Mouse (Mus musculus) CH12F3 (cell line): ENCODE results near the gene Hoxb7.

Experiments used
- in situ Hi-C: fragments of 300-500 bp; cut with MboI; formaldehyde crosslinking; loops from 2 replicates; pipeline ENCODE4 v1.14.3; 2020; ENCODE audit warnings: low sequenced_read_pairs

The Hoxb7 gene

GRCm38 (mm10) chr11:96267021-96267920 lies 19.2 kb upstream of the Hoxb7 start:
- in situ Hi-C loops = no loop called here

DNA sequence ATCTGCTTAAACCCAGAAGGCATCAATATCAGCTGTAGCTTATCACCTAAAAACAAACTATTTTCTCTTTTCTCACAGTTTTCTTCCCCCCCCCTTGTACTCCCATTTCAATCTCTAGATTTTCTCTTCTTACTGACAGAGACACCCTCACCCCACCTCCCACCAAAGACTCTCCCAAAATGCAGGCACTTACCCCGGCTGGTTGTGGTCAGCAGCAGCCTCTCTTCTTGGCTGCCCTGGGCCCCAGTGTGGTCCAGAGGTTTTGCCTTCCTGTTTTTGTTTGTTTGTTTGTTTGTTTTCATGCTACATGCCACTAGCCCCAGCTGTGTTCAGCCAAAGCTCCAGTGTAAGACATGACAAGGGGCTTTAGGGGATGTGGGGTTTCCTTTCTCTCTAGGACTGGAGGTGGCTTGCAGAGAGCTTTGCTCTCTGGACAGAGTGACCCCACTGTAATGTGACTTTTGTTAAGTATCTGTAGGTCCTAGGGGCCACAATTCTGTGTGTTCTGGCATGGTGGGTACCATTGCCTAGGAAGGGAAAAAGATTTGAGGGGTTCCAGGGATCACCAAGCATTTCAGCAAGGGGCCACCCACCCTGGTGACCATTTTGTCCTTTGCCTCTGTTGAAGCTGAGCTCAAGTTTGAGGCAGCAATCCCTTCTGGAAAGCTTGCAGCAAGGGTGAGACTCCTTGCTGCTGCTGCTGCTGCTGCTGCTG lies 18.2 kb upstream of the Hoxb7 start:
- in situ Hi-C loops = no loop called here

- in situ Hi-C loops = loop anchor here (10.0 kb wide), 1 partner anchor 285 kb away; no protein-coding TSS in a partner anchor
These were observed 16.6 kb upstream of the Hoxb7 start for GRCm38 (mm10) chr11:96269869-96270268.

DNA sequence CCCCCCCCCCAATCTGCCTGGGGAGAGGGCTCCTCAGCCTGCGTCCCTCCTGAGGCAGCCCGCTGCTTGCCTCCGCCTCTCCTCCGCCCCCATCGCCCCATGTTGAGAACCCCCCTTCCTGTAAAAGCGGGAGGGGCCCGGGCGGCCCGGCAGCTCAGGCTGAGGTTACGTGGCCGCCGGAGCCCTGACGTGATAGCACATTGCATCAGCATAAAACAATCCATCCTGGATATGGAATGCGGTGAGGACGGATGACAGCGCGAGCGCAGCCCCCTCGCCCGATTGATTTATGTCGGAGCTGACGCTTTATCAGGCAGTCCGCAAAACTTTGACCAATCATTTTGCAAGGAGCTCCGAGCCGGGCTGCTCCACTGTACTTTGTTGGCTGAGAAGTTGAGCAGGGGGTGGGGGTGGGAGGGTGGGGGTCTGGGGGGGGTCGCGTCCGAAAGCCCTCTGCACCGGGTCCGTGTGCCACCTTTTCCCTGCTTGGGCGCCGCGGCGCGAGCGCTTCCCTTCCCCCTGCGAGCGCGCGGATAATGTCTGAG lies 15.4 kb upstream of the Hoxb7 start, which contains the start of gene Hoxb9:
Gene Hoxb9 (plus strand): TSS at position 462 of the 545 bp plus-strand sequence.
- in situ Hi-C loops = loop anchor here (10.0 kb wide), 1 partner anchor 284 kb away; no protein-coding TSS in a partner anchor

GRCm38 (mm10) chr11:96271541-96272011 lies 14.8 kb upstream of the Hoxb7 start:
- in situ Hi-C loops = loop anchor here (10.0 kb wide), 1 partner anchor 283 kb away; no protein-coding TSS in a partner anchor

DNA sequence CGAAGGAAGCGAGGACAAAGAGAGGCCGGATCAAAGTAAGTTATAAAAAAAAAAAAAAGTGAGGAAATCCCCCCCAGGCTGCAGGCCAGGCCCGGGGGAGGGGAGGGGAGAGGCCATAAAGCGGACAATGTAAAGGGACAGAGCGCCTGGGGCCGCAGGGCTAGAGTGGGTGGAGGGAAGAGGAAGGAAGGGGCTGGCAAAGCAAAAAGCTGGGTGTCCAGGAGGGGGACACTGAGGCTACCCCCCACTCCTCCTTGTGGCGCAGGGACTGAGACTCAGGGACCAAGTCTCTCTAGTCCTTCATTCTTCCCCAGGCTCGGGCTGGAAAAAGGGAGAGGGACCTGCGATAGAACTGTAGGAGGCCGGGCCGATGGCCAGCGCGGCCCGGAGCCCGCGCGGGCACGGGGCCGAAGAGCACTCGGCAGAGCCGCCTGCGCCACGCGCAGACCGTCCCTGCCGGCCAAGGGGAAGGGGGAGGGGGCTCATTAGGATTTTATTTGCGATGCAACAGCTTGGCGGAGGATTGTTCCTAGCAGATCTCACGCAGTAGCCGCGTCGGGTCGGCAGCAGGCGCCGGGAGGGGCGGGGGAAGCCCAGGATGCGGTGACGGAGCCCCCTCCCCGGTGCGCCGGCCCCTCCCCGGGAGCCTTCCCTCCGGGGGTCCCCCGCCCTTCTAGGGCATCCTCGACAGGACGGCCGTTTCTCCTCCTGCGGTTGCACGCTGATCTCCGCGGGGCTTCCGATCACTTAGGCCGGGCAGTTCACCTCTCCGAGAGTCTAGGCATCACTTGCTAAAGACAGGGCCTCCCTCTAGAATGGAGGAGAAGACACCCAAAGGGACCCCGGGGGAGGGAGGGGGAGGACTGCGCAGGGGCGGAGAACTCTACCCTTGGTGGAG lies 14.2 kb upstream of the Hoxb7 start:
- in situ Hi-C loops = loop anchor here (10.0 kb wide), 1 partner anchor 283 kb away; no protein-coding TSS in a partner anchor

DNA sequence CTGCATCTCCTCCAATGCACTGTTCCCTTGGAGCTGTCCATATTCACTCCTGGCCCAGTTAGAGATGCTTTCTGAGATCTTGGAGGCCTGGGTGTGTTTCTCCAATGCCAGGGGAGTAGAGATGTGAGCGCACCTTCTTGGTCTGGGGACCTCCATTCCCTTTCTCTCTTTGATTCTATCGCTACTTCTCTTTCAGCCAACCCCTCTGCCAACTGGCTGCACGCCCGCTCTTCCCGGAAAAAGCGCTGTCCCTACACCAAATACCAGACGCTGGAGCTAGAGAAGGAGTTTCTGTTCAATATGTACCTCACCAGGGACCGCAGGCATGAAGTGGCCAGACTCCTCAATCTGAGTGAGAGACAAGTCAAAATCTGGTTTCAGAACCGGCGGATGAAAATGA lies 12.0 kb upstream of the Hoxb7 start:
- in situ Hi-C loops = loop anchor here (10.0 kb wide), 1 partner anchor 280 kb away; no protein-coding TSS in a partner anchor

DNA sequence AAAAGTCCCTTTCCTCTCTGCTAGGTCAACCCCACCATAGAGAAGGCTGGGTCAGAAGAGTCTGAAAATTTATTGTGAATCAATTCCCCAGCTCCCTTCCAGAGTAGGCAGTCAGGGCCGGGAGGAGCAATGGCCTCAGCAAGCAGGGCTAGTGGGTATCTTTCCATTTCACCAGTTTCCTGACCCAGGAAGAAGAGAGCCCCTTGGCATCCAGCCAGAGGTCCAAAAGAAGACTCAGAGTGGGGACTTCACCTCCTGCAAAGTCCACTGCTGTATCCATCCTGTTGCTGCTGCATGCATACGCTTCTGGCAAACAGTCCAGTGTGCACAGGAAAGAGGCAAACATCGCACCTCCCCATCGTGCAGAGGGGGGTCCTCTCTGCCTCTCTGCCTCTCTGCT lies 10.5 kb upstream of the Hoxb7 start:
- in situ Hi-C loops = loop anchor here (10.0 to 25.0 kb wide), 2 partner anchors 279 to 586 kb away; no protein-coding TSS in a partner anchor

GRCm38 (mm10) chr11:96277151-96278044 lies 9.0 kb upstream of the Hoxb7 start:
- in situ Hi-C loops = loop anchor here (10.0 to 25.0 kb wide), 2 partner anchors 277 to 585 kb away; no protein-coding TSS in a partner anchor

- in situ Hi-C loops = loop anchor here (10.0 to 25.0 kb wide), 2 partner anchors 276 to 584 kb away; no protein-coding TSS in a partner anchor
These were observed 8.1 kb upstream of the Hoxb7 start for GRCm38 (mm10) chr11:96278324-96278723.

- in situ Hi-C loops = loop anchor here (10.0 to 25.0 kb wide), 2 partner anchors 276 to 584 kb away; no protein-coding TSS in a partner anchor
These were observed 7.7 kb upstream of the Hoxb7 start for GRCm38 (mm10) chr11:96278773-96279172.

- in situ Hi-C loops = loop anchor here (10.0 to 25.0 kb wide), 2 partner anchors 275 to 583 kb away; no protein-coding TSS in a partner anchor
These were observed 6.8 kb upstream of the Hoxb7 start for GRCm38 (mm10) chr11:96279421-96280233.

GRCm38 (mm10) chr11:96280399-96281378 lies 5.7 kb upstream of the Hoxb7 start:
- in situ Hi-C loops = loop anchor here (25.0 kb wide), 1 partner anchor 582 kb away; no protein-coding TSS in a partner anchor

DNA sequence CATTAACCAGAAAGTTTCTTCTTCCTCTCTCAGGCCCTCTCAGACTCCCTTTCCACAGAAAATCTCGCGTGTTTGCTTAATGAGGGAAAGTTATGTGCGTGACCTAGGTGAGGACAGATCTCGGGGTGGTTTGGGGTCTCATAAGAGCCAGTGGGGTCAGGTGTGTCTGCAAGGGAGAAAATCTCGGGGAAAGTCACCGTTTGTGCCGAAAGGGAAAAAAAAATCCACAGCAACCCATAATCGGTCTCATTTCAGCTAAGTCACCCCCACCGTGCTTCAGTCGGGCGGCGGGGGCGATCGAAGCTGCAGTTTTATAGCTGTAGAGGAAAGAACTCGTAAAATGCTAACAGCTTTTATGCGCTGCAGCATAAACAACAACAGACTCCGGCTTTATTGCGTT lies 5.0 kb upstream of the Hoxb7 start:
- in situ Hi-C loops = loop anchor here (25.0 kb wide), 1 partner anchor 581 kb away; no protein-coding TSS in a partner anchor

- in situ Hi-C loops = loop anchor here (25.0 kb wide), 1 partner anchor 580 kb away; no protein-coding TSS in a partner anchor
These were observed 4.4 kb upstream of the Hoxb7 start, which contains the start of gene Hoxb8 for GRCm38 (mm10) chr11:96281855-96282570. TSS of gene Hoxb8 (plus strand) at chr11:96281905.
